Mouse (Mus musculus) neural tube, embryonic 15.5 days (tissue): ENCODE measurements around the gene Gm11444. TPM values are rescaled to one million over a fixed set of nuclear protein-coding genes. Genes with fewer than 3 reads are reported as not detected.

Experiments
- ATAC-seq: fragments of 200-750 bp; cut with Nextera tagmentation; 2 replicates; pipeline ENCODE4 v1.8.0; 2017; ENCODE audit warnings: mild to moderate bottlenecking, moderate TSS enrichment, moderate library complexity; ENCODE audit not compliant: low FRiP score
- H3K27ac ChIP-seq: fragments of 300-500 bp; sonication (generic); replicated peaks from 2 replicates; pipeline ENCODE4 v1.5.1; 2015; ENCODE audit warnings: mild to moderate bottlenecking, inconsistent platforms
- H3K27me3 ChIP-seq: fragments of 300-500 bp; sonication (generic); replicated peaks from 2 replicates; pipeline ENCODE4 v1.6.1; 2015; ENCODE audit warnings: inconsistent platforms
- H3K36me3 ChIP-seq: fragments of 300-500 bp; sonication (generic); 2 replicates; pipeline ENCODE4 v1.6.1; 2015; ENCODE audit warnings: inconsistent platforms
- H3K4me1 ChIP-seq: fragments of 300-500 bp; sonication (generic); 2 replicates; pipeline ENCODE4 v1.6.1; 2015; ENCODE audit warnings: inconsistent platforms
- H3K4me2 ChIP-seq: fragments of 300-500 bp; sonication (generic); 2 replicates; pipeline ENCODE4 v1.6.1; 2015; ENCODE audit warnings: inconsistent platforms, mild to moderate bottlenecking, moderate library complexity
- H3K4me3 ChIP-seq: fragments of 300-500 bp; sonication (generic); replicated peaks from 2 replicates; pipeline ENCODE4 v1.5.1; 2015; ENCODE audit warnings: mild to moderate bottlenecking, inconsistent platforms
- H3K9ac ChIP-seq: fragments of 300-500 bp; sonication (generic); replicated peaks from 2 replicates; pipeline ENCODE4 v1.6.1; 2015; ENCODE audit warnings: mild to moderate bottlenecking, inconsistent platforms
- H3K9me3 ChIP-seq: fragments of 300-500 bp; sonication (generic); replicated peaks from 2 replicates; pipeline ENCODE4 v1.6.1; 2016; ENCODE audit warnings: inconsistent platforms
- WGBS: fragments of 180-500 bp; shearing (Covaris S2); methylation state at CpG from one replicate; pipeline ENCODE4 v1.1.7; 2015; ENCODE audit warnings: mixed read lengths; 5-methylcytosine and 5-hydroxymethylcytosine counted together
- polyA plus RNA-seq: library from polyadenylated mRNA; unstranded; fragments of >200 nt; fragmentation: Nextera tagmentation; extraction: Ambion mirVana; gene quantifications from 2 replicates; pipeline ENCODE4 v1.2.1, GENCODE M21; 2015

Gm11444 gene
- polyA plus RNA-seq, 1 experiment from 2014 or later: not detected

GRCm38 (mm10) chr11:85804048-85804447, 46.1 kb downstream of the Gm11444 start:
- no peaks in the 10 kb centered on the region for H3K27me3 ChIP-seq
- H3K4me1 ChIP-seq: no peaks in the 10 kb centered on the region
- no peak overlapping the region for H3K27ac ChIP-seq
- no peaks in the 10 kb centered on the region for H3K9me3 ChIP-seq
- no peak overlapping the region for H3K9ac ChIP-seq
- no peak overlapping the region for H3K4me2 ChIP-seq
- no peak for ATAC-seq
- 86% methylated on average over 5 of the region's 5 CpGs for WGBS
- no peak overlapping the region for H3K4me3 ChIP-seq
- H3K36me3 ChIP-seq: no peaks in the 10 kb centered on the region

GRCm38 (mm10) chr11:85800380-85800779, 49.8 kb downstream of the Gm11444 start:
- no peaks in the 10 kb centered on the region for H3K36me3 ChIP-seq

GRCm38 (mm10) chr11:85799856-85800255, 50.3 kb downstream of the Gm11444 start:
- H3K9me3 ChIP-seq: no peaks in the 10 kb centered on the region
- H3K4me3 ChIP-seq: no peak overlapping the region
- 76% methylated on average over 19 of the region's 19 CpGs for WGBS
- no peak for ATAC-seq
- no peaks in the 10 kb centered on the region for H3K36me3 ChIP-seq
- no peaks in the 10 kb centered on the region for H3K27me3 ChIP-seq
- H3K4me1 ChIP-seq: no peaks in the 10 kb centered on the region
- no peak overlapping the region for H3K4me2 ChIP-seq
- H3K9ac ChIP-seq: no peak overlapping the region
- H3K27ac ChIP-seq: no peak overlapping the region

More at GRCm38 (mm10) chr11:85800380-85800779, 49.8 kb downstream of the Gm11444 start:
- ATAC-seq: no peak
- Histone ChIP-seq H3K4me3 (no peak overlapping the region), H3K4me2 (no peak overlapping the region), H3K4me1 (no peaks in the 10 kb centered on the region), H3K9me3 (no peaks in the 10 kb centered on the region), H3K9ac (no peak overlapping the region), H3K27me3 (no peaks in the 10 kb centered on the region), H3K27ac (no peak overlapping the region)
- WGBS: 81% methylated on average over 11 of the region's 11 CpGs

GRCm38 (mm10) chr11:85799456-85799855, 50.7 kb downstream of the Gm11444 start:
- Histone ChIP-seq H3K27me3 (no peaks in the 10 kb centered on the region), H3K27ac (no peak overlapping the region), H3K9ac (no peak overlapping the region), H3K36me3 (no peaks in the 10 kb centered on the region), H3K4me1 (no peaks in the 10 kb centered on the region), H3K4me3 (no peak overlapping the region), H3K4me2 (no peak overlapping the region), H3K9me3 (no peaks in the 10 kb centered on the region)
- 78% methylated on average over 4 of the region's 4 CpGs for WGBS
- ATAC-seq: no peak

Other genes starting within 250 kb of the Gm11444 start
- gene Tbx2, start 17.8 kb downstream of the Gm11444 start, polyA plus RNA-seq: 1.4 and 1.5 TPM in 2 replicates
- gene Tbx4, start 36.1 kb upstream of the Gm11444 start, polyA plus RNA-seq: 0.19 and 0.29 TPM in 2 replicates